Mouse (Mus musculus) kidney, postnatal 4 days (tissue): ENCODE data around the gene Ggnbp2.
"Not testable (repeated sequence)": the region's sequence is repeated elsewhere in the genome, so short reads cannot be mapped to it uniquely, and the experiment has no call there.

Source experiments
- DNase-seq, 2 experiments: peaks; one replicate each; pipeline ENCODE4 v3.0.0; 2021; ENCODE audit warnings: mixed read lengths in 2 of 2

The Ggnbp2 gene

DNA sequence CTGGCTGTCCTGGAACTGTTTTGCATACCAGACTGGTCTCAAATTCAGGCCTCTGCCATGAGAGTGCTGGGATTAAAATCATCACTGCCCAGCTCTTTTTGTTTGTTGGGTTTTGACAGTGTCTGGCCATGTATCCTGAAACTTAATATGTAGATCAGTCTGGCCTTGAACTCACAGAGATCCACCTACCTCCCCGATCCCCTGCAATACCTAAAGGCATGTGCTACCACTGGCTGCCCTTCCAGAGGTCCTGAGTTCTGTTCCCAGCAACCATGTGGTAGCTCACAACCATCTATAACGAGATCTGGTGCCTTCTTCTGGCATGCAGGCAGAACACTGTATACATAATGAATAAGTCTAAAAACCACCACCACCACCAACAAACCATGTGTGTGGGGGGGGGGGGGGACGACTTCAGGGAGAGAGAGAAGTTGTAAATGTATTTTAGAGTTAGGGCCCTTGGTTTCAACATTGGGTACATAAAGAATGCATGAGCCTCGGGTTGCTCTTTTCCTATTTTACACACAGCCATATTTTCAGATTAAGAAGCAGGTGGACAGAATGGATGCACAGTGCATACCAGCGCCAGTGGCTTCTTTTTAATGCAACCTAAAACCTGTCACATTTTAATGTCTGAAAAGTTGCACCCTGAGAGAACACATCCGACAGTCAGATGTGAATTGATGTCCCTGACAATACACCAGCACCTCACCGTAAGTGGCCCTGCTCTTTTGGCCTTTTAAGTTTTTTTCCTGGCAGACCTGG is 8.6 kb upstream of the Ggnbp2 start:
- no peak for DNase-seq

DNA sequence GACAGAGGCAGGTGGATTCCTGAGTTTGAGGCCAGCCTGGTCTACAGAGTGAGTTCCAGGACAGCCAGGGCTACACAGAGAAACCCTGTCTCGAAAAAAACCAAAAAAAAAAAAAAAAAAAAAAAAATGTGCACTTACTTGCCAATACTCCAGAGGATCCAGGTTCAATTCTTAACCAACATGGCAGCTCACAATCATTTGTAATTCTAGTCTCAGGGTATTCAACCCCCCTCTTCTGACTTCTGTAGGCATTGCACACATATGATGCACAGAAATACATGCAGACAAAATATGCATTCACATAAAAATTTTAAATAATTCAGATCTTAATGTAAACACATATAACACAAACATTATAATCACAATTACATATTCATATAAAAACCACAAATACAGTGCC is 5.4 kb upstream of the Ggnbp2 start:
- not testable (repeated sequence) for DNase-seq

DNA sequence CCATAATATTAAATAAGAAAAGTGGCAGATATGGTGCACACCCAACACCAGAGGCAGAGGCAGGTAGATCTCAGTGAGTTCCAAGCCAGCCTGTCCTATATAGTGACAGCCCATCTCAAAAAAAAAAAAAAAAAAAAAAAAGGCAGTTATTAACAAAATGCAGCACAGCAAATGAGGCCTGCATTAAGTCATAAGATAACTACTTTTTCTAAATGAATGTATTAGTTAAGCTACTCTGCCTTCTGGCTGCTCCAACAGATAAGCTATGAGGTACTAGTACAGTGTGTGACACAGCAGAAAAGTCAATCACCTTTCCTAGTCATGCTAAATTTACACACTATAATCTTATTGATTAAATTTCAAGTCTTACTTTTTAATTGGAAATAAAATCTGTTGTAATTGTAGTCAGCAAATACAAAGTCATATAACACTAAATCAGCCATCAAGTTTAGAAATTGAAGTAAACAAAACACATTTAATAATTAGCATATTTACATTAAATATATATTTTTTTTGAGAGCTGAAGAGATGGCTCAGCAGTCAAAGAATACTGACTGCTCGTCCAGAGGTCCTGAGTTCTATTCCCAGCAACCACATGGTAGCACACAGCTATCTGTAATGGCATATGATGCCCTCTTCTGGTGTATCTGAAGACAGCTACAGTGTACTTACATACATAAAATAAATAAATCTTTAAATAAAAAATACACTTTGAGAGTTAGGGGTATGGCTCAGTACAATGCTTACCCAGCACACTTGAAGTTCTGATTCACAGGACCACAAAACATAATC is 2.6 kb upstream of the Ggnbp2 start:
- DNase-seq = no peak

DNA sequence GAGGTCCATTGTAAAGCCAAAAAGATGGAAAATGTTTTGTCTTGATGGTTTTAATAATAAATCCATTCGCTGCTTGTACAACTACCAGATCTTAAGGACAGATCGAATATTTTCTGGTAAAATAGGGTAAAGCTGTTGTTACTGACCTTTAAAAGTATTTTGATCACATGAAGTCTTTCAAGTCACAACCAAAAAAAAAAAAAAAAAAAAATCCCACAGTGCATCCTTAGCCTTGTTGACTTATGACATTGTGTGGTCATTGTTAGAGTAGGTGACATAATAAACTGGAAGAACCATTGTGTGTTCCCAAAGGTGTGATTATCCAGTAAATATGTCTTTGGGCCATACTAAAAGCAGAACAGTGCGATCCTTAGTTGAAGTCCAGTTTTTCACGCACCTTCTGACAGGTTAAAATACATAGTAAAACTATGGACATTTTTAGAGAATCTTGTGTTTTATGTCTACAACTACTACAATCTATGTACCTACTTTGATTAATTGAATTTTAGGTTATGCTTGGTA is 992 bp upstream of the Ggnbp2 start:
- DNase-seq = no peak

DNA sequence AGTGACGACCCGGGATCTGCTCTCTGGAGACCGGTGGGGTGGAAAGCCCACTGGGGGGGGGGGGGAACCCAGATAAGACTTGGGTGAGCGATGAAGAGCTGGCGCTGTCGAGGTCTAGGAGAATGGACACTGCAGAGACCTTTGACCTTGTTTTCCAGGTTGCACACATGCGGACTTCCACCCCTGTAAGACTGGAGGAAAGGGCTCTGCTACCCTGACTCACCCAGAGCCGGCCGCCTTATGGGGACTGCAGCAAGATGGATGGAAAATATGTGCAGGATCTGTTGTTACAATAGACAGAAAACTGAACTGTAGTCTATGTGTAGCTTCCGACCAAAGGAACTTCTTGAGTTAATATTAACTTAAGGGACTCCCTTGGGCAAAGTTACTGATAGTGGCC is 429 bp upstream of the Ggnbp2 start:
- DNase-seq = no peak

DNA sequence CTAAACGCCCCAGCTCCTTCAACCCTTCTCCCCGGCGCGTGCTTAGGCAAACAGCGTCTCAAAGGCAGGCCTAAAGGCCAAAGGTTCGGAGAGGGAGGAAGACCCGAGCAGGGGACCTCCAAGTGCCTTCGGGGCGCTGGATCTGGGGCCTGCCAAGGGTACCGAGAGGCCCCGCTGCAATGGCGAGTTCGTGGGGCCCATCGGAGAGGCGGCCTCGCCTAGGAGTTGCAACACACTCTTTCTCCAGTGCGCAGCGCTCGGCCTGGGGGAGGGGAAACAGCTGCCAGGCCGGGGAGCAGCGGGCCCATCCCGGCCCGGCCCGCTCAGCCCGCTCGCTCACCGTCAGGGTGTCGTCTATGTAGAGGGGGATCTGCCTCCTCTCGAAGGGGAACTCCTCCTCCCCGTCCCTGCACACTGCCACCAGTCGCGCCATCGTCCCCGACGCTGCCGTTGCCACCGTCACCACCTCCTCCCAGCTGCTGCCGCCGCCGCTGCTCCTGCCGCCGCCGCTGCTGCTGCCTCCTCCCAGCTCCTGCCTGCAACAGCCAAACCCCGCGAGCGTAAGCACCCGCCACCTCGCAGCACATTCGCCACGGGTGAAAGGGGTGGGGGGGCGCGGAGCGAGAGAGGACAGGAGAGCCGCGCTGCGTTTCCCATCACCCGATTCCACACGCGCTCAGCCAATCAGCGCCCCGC is 932 bp downstream of the Ggnbp2 start:
- DNase-seq = peak; percentile 98 to 99

DNA sequence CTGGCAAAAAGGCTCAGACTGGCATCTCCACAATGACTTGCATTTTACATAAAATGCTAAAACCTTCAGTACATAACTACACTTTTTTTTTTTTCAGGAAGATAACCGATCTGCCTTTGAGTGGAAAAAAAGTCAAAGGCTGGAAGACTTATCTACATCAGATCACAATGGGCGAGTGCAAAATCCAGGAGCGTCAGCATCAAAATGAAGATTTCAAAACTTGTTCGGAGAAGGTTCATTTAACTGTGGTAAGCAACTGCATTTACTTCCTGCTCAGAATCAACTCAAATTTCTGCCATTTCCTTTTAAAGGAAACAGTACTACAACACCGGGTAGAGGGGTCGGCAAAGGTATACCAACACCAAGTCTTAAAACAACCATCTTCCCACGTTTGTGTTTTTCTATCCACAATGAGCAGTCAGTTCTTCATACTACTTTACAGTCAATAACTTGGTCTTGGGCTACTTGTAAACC is 1.8 kb downstream of the Ggnbp2 start:
- DNase-seq = no peak

DNA sequence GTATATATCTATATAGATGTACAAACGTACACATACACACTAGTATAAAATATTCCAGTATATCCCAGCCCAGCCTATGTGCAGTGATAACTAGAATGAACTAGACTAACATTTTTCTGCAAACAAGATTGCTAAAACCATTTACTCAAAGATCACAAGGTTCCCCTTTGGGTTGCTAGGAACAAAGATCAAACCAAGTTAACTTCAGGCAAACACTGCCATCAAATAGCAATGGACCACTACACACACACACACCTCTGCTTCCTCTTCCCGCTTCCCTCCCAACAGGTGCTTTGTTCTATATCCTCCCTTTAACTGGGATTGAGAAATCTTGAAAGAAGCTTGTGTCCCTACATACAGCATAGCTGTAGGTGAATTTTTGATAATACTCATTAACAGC is 3.0 kb downstream of the Ggnbp2 start:
- DNase-seq = no peak

DNA sequence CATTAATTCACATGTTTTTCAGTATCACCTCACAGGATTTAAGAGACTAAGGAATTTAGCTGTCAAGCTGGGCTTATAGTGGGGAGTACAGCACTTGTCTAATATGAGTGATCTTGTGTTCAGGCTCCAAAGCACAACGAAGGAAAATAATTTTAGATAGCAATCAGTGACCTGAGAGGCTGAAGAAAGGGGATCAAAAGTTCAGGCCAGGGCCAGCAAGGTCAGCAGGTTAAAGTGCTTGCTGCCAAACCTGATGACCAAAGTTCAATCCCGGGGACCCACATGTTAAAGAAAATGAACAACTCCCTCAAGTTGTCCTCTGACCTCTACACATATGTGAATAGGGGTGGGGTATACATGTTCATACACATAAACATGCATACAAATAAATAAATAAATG is 5.3 kb downstream of the Ggnbp2 start:
- DNase-seq = no peak

DNA sequence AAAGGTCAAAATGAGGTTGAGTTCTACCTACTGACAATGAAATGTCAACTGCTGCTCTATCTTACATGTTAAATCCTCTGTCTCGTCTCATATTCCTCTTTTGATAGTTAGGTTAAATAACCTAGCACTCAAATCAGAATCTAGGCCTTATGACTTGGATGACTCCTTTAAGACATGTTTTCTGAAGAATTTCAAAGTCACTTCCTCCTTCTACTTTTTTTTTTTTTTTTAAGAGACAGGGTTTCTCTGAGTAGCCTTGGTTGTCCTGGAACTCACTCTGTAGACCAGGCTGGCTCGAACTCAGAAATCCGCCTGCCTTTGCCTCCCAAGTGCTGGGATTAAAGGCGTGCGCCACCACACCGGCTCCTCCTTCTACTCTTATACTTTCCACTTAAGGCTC is 15.3 kb downstream of the Ggnbp2 start:
- no peak for DNase-seq

DNA sequence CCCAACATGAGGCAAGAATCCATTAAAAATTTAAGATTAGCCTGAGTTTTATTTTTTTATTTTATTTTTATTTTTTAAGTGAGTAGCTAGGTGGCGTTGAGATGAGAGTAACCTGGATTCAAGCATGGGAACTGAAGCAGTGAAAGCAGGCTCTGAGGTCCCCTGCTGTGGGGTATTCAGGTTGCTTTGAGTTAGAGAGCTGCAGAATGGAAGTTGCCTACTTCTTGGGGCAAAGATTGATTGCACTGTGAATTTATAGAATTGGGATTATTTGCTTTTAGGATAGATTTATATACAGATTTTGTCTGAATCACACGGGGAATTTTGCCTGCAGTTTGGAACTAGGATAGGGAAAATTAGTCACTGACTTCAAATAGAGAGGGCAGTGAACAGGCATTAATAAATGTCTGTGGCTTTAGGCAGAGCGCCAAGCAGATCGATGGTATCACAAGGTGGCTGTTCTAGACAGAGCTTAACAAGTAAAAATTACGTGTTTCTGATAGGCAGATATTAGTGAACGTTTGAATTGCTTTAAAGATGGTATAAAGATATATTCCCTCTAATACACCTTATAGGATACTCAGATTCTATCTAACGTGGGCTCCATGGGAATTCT is 23.0 kb downstream of the Ggnbp2 start:
- DNase-seq = no peak

DNA sequence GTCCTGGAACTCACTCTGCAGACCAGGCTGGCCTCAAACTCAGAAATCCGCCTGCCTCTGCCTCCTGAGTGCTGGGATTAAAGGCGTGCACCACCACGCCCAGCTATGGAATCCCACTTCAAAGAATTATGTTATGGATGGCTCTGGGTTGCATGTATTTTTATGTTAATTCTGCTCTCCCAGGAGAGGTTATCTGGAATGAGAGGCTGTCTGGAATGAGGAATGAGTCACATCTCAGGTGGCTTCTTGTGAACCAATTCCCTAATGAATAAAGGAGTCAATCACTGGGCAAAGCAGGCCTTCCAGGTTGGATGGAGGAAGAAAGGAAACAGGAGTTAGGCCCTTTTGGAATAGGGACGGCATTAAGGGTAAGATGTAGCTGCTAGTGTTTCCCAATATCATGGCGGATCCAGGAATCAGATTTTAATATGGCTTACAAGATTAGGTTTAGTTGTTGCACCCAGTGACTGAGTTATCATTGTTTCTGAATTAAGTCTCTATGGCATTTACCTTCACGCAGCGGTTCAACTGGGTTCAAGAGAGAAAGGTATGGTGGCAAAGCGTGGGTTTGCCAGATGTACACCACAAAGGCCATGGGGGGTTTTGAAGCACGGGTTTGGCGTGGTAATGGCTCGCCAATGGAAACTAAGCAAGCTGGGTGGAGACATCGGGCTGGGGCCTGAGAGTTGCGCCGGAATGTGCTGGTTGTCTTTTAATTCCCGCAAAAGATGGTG is 23.7 kb downstream of the Ggnbp2 start:
- DNase-seq = no peak

DNA sequence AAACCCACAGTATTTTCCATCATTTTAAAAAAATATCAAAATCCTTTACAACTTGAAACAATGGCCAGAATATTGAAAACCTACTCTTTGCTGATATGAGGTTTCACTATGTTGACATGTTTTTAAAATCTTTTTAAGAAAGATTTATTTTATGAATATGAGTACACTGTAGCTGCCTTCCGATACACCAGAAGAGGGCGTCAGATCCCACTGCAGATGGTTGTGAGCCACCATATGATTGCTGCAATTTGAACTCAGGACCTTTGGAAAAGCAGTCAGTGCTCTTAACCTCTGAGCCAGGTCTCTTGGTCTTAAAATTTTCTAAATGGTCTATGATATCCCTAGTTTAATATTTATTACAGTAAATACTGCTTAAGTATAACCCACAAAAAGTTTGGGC is 31.3 kb downstream of the Ggnbp2 start:
- no peak for DNase-seq

DNA sequence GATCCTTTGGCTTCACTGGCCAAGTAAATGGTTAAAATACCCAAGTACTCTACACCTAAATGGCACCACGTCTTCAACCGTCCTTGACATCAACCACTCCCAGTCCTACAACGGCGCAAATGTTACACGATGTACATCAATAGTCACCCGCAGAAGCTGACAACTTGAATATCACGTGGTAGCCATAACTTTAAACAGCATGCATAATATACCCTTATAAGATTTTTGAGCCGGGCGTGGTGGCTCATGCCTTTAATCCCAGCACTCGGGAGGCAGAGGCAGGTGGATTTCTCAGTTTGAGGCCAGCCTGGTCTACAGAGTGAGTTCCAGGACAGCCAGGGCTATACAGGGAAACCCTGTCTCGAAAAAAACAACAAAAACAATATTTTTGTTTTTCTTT is 41.1 kb downstream of the Ggnbp2 start:
- not testable (repeated sequence) for DNase-seq

DNA sequence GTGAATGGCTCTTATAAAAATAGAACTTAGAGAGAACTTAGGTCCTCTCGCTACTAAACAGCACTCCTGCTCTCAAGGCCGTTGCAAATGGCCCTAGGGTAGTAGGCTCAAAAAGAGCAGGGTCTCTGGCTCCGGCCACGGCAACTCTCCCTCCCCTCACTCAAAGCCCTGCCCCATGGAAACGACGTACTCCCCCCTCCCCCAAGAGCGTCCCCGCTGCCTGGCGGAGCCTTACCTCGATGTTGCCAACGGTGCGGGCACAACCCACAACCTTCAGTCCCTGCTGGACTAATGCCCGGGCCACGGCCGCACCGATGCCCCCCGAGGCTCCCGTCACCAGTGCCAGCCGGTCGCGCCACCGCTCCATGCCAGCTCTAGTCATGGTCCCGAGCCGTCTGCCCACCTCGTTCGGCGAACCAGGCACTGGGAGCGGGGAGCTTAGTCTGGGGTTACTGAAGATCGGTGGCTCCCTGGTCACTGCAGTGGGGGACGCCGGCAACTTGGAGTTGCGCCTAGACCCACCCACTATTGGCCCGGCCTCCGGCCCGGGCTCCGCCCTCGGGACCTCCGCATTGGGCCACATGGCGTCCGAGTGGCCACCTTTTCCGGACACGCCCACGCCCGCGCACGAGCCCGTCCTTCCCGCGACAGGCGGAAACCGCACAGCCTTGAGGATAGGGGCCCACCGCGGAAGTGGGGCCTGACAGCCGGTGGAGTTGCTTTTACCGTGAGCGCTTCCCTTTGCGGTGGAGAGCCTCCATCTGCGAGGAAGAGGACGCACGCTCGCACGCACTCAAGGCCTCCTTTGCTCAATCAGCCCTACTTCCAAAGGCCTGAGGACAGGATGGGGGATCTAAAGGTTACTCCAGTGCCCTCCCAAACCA is 41.9 kb downstream of the Ggnbp2 start, which contains the start of gene Dhrs11:
Gene Dhrs11 (minus strand): TSS at position 479 of the 884 bp plus-strand sequence.
- peak; percentile 96 to 97 for DNase-seq

DNA sequence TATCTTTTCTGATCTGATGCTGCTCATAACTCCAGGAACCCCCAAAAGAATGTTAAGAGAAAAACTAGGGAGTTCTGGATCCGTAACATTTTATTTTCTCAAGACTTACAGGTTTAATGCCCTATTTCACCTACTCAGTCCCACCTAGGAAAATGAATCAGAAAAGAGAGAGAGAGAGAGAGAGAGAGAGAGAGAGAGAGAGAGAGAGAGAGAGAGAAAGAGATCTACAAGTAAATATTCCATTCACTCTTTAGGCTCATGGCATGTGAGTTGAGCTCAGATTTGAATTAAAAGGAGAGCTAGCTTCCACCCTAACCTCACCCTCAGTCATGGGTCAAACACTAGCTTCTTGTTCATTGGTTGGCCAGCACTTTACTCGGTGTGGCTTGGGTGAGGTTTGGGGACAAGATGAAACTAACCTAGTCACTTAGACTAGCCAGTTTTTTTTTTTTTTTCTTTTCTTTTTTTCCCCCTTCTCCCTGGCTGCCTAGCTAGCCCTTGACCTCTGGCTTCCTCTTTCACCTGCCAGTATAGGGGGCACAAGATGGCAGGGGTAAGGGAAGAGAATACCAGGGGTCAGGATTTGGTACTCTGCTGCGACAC is 42.6 kb downstream of the Ggnbp2 start:
- DNase-seq = no peak

DNA sequence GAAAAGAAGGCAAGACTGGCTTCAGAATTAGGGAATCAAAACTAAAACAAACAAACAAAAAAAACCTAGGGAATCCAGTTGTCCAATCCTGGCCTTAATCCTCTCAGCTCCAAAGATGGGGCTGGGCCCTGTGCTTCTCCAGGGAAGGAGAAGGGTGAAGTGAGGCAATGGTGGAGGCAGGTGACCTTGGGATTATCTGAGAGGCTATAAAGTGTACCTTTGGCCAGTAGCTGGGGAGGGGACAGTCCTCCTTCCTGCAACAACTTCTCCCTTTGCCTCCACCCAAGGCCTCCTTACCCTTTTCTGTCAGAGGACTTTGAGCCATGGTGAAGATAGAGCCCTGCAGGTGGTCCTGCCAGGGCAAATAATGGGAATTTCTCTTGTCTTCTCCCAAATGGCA is 43.1 kb downstream of the Ggnbp2 start:
- DNase-seq = no peak

DNA sequence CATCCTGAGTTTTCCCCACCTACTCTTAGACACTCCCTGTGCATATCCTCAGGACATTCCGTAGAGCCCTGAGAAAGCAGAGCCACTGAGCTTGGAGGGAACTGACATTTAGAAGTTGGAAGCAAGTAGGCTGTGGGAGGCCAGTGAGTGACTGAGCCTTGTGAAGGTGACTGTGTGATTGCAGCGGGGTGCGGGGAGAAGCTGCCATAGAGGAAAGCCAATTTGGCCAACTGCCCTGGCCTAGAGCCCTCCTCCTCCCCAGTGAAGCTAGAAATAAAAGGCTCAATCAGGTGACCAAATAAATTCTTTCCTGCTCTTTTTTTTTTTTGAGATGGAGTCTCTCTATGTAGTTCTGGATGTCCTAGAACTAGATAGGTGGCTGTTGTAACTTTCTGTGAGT is 44.4 kb downstream of the Ggnbp2 start:
- DNase-seq = peak in 1 of 2 experiments; percentile 55

DNA sequence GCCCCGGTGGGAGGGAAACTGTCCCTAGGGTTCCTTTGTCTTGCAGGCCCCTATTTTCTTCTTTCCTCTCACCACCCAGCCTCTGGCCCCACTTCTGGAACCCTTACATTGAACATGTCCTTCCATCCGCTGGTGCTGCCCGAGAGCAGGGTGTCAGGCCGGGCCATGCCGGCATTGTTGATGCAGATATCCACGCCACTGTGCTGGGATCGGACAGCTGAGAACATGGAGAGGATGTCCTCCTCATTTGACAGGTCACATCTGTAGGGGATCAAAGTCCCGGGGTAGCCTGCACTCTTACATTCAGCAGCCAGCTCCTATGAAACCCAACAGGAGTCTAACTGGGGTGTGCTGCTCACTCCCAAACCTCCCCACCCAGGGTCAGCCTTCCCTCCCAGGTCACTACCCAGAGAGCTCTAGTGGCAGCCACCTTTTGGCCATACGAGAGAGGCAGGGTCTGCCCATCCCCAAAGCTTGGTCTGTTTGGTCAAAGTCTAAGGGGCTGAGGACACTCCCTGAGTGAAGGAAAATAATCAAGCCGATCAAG is 45.3 kb downstream of the Ggnbp2 start:
- DNase-seq = no peak

DNA sequence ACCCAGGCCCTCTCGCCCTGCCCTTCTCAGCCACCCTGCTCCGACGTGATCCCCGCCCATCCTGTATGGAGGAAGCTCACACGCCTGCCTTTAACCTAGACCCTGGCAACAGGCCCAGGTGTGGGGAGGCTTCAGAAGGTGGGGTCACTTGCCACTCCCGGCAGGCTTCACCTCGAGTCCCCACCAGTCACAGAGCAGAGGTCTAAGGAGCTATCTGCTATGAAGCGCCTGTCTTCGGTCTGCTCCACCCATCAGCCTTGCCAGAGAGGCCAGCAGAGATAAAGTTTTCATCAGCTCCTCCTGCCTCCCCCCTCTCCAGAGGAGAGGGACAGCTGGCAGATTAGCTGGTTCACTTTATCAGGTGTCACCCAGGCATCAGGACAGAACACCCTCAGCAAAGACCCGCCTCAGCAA is 47.1 kb downstream of the Ggnbp2 start:
- no peak for DNase-seq
